12 mouse cellular contexts compared by ENCODE assay signal in the genomic region with DNA sequence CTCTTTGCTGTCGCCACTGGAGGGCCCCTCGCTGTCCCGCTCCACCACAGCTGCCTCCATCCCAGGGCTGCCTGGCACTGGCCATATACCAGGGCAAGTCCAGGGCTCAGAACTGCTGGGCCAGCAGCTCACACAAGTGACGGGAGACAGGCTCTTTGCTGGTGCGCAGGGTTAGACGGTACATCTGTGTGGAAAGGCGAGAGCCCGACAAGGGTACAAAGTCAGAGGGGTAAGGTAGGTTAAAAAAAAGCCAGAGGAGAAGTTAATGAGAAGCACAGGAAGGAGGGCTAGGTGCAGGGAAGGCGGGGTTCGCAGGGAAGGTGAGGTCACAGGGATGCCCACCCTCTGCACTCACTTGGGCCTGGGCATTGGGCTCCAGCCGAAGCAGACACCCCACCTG. TPM values are rescaled to one million over a fixed set of nuclear protein-coding genes. Genes with fewer than 3 reads are reported as not detected.
DNase-seq lines count a peak whose midpoint lies in the region; ATAC-seq and TF ChIP-seq lines count a peak whose summit lies in the region.
"Had no signal": no experiment of that assay in that cellular context is flagged by ENCODE, and none has a peak within 500 bp of the region (broad histone marks: within the 10 kb centered on the region; RNA-seq: fewer than 3 reads in every experiment).

No protein-coding gene starts in this region.

- no peak for DNase-seq in forebrain, postnatal 0 days
- no peak for DNase-seq in kidney, adult 11 months
- DNase-seq in forebrain, embryonic 14.5 days (ENCODE audit: low spot score), result no peak
- no peak for DNase-seq in adrenal gland, adult (ENCODE audit: inconsistent age in 2 of 2, low spot score in 1 of 2)
- DNase-seq: heart, adult 11 months; right cerebral cortex, postnatal 25 days had no signal

- H3K4me3 ChIP-seq in forebrain, embryonic 12.5 days (replicated peaks), result no peak overlapping the region
- H3K4me3 ChIP-seq in forebrain, postnatal 0 days (ENCODE audit: low read depth, low read length), result no peak overlapping the region
- H3K4me3 ChIP-seq in kidney, embryonic 16.5 days (ENCODE audit: low read length), result no peak overlapping the region
- no peak overlapping the region for H3K4me3 ChIP-seq in bone marrow, adult 2 months (replicated peaks; ENCODE audit: control insufficient read depth, low read depth, low read length)
- no peak overlapping the region for H3K4me3 ChIP-seq in forebrain, embryonic 14.5 days (ENCODE audit: low read depth, low read length)

- no peak overlapping the region for H3K4me2 ChIP-seq in forebrain, embryonic 12.5 days
- H3K4me2 ChIP-seq in forebrain, postnatal 0 days (ENCODE audit: low read depth), result no peak overlapping the region
- peak overlapping the region; percentile 60; the same call in 1 of the 2 replicates for H3K4me2 ChIP-seq in kidney, embryonic 16.5 days (replicated peaks; ENCODE audit: low read depth, low read length)
- H3K4me2 ChIP-seq in forebrain, embryonic 14.5 days (ENCODE audit: low read length), result no peak overlapping the region

- no peaks in the 10 kb centered on the region for H3K9me3 ChIP-seq in forebrain, embryonic 12.5 days
- no peaks in the 10 kb centered on the region for H3K9me3 ChIP-seq in forebrain, postnatal 0 days (ENCODE audit: low read length)
- H3K9me3 ChIP-seq in kidney, embryonic 16.5 days (ENCODE audit: low read length), result no peaks in the 10 kb centered on the region
- H3K9me3 ChIP-seq in forebrain, embryonic 14.5 days (replicated peaks; ENCODE audit: control insufficient read depth, low read length), result no peaks in the 10 kb centered on the region

- H3K9ac ChIP-seq in forebrain, embryonic 12.5 days, result peak overlapping the region; percentile 25; the same call in 1 of the 2 replicates
- no peak overlapping the region for H3K9ac ChIP-seq in forebrain, postnatal 0 days
- H3K9ac ChIP-seq in kidney, embryonic 16.5 days (replicated peaks; ENCODE audit: low read length), result no peak overlapping the region
- H3K9ac ChIP-seq in forebrain, embryonic 14.5 days (ENCODE audit: low read length), result no peak overlapping the region

- H3K27ac ChIP-seq in forebrain, embryonic 12.5 days, result peak overlapping the region; percentile 63
- H3K27ac ChIP-seq in forebrain, postnatal 0 days (ENCODE audit: low read depth, low read length), result no peak overlapping the region
- peak overlapping the region; percentile 71 for H3K27ac ChIP-seq in kidney, embryonic 16.5 days (ENCODE audit: low read length)
- H3K27ac ChIP-seq in bone marrow, adult 2 months (ENCODE audit: control insufficient read depth, insufficient read depth, low read depth, low read length, poor library complexity), result no peak overlapping the region
- H3K27ac ChIP-seq in forebrain, embryonic 14.5 days (ENCODE audit: low read depth, low read length), result peak overlapping the region; percentile 27; the same call in 1 of the 2 replicates

- 0 out of 2 replicates have a peak, but pooled peaks have one; percentile 4 for TF ChIP-seq POLR2A in bone marrow, adult 2 months (IDR thresholded peaks at IDR 0.05; ENCODE audit: borderline replicate concordance, control insufficient read depth, low read depth, low read length)

- ATAC-seq in forebrain, embryonic 12.5 days (ENCODE audit: low FRiP score), result no peak
- ATAC-seq in forebrain, postnatal 0 days, result no peak
- ATAC-seq in kidney, embryonic 16.5 days (ENCODE audit: low FRiP score, low TSS enrichment), result peak; percentile 16; the same call in 1 of the 2 replicates
- no peak for ATAC-seq in forebrain, embryonic 14.5 days
- no peak for ATAC-seq in granulocyte monocyte progenitor cell, adult 5-6 weeks (replicated peaks; ENCODE audit: poor library complexity, severe bottlenecking)

- peaks cover 54% of the 10 kb centered on the region for H3K4me1 ChIP-seq in forebrain, embryonic 12.5 days
- H3K4me1 ChIP-seq in forebrain, postnatal 0 days (ENCODE audit: insufficient read depth), result peaks cover 6% of the 10 kb centered on the region; the same call in 1 of the 2 replicates
- H3K4me1 ChIP-seq in kidney, embryonic 16.5 days (ENCODE audit: insufficient read depth, low read length), result peaks cover 34% of the 10 kb centered on the region
- no peaks in the 10 kb centered on the region; the same call in 1 of the 2 replicates for H3K4me1 ChIP-seq in bone marrow, adult 2 months (ENCODE audit: control insufficient read depth, insufficient read depth, low read length)
- H3K4me1 ChIP-seq in forebrain, embryonic 14.5 days (ENCODE audit: control insufficient read depth, insufficient read depth, low read length), result peaks cover 7% of the 10 kb centered on the region

- WGBS in forebrain, embryonic 12.5 days, result 83% methylated on average over 11 of the region's 11 CpGs
- WGBS in forebrain, postnatal 0 days, result 79% methylated on average over 11 of the region's 11 CpGs
- 83% methylated on average over 11 of the region's 11 CpGs for WGBS in kidney, embryonic 16.5 days
- WGBS in bone marrow, adult 2 months, result 89% methylated on average over 11 of the region's 11 CpGs
- 82% methylated on average over 11 of the region's 11 CpGs for WGBS in forebrain, embryonic 14.5 days

- H3K27me3 ChIP-seq in forebrain, embryonic 12.5 days, result no peaks in the 10 kb centered on the region
- no peaks in the 10 kb centered on the region for H3K27me3 ChIP-seq in forebrain, postnatal 0 days (ENCODE audit: insufficient read depth, low read length)
- no peaks in the 10 kb centered on the region for H3K27me3 ChIP-seq in kidney, embryonic 16.5 days (ENCODE audit: insufficient read depth, low read length)
- H3K27me3 ChIP-seq in forebrain, embryonic 14.5 days (replicated peaks; ENCODE audit: control insufficient read depth, insufficient read depth, low read length), result no peaks in the 10 kb centered on the region

- no peak for TF ChIP-seq CTCF in forebrain, postnatal 0 days (IDR thresholded peaks at IDR 0.05; ENCODE audit: low read depth)
- no peak for TF ChIP-seq CTCF in bone marrow, adult 2 months (IDR thresholded peaks at IDR 0.05; ENCODE audit: control insufficient read depth, insufficient read depth, low read length)

- H3K36me3 ChIP-seq in forebrain, embryonic 12.5 days (replicated peaks), result peaks cover 71% of the 10 kb centered on the region
- peaks cover 60% of the 10 kb centered on the region for H3K36me3 ChIP-seq in forebrain, postnatal 0 days (ENCODE audit: insufficient read depth)
- H3K36me3 ChIP-seq in kidney, embryonic 16.5 days (ENCODE audit: insufficient read depth, low read length), result peaks cover 43% of the 10 kb centered on the region
- H3K36me3 ChIP-seq in forebrain, embryonic 14.5 days (ENCODE audit: control insufficient read depth, insufficient read depth, low read length), result peaks cover 67% of the 10 kb centered on the region

RNA-seq across cellular contexts. Expression of gene Fuz, which starts 4.8 kb away (rescaled TPM):
- 27.4 and 28.7 TPM in 2 replicates for polyA plus RNA-seq in forebrain, embryonic 12.5 days (2016; fragmentation: Nextera tagmentation; extraction: Ambion mirVana)
- total RNA-seq in forebrain, postnatal 0 days (2014; rRNA removed), result 17.0 and 22.3 TPM in 2 replicates
- polyA plus RNA-seq in forebrain, postnatal 0 days (2015; fragmentation: Nextera tagmentation; extraction: Ambion mirVana), result 13.8 and 16.6 TPM in 2 replicates
- 27.7 and 28.4 TPM in 2 replicates for polyA plus RNA-seq in kidney, embryonic 16.5 days (2015; fragmentation: Nextera tagmentation; extraction: Ambion mirVana)
- 7.0 and 21.8 TPM in 2 replicates for polyA plus RNA-seq in bone marrow, adult 2 months (2011; ENCODE audit: insufficient read depth, insufficient read length, low replicate concordance, missing spikeins)
- 18.2 and 18.3 TPM in 2 replicates for polyA plus RNA-seq in forebrain, embryonic 14.5 days (2014; fragmentation: Nextera tagmentation; extraction: Ambion mirVana)
- 13.6 TPM in 2 replicates for total RNA-seq in granulocyte monocyte progenitor cell, adult 5-6 weeks (2014; fragmentation: Nextera tagmentation)
- total RNA-seq in granulocyte monocyte progenitor cell, adult 5-6 weeks (2017), result 16.5 and 18.0 TPM in 2 replicates

RNA-seq across cellular contexts. Expression of gene Med25, which starts 8.1 kb away (rescaled TPM):
- polyA plus RNA-seq in forebrain, embryonic 12.5 days (2016; fragmentation: Nextera tagmentation; extraction: Ambion mirVana), result 172 and 178 TPM in 2 replicates
- total RNA-seq in forebrain, postnatal 0 days (2014; rRNA removed), result 113 and 148 TPM in 2 replicates
- 142 and 151 TPM in 2 replicates for polyA plus RNA-seq in forebrain, postnatal 0 days (2015; fragmentation: Nextera tagmentation; extraction: Ambion mirVana)
- polyA plus RNA-seq in kidney, embryonic 16.5 days (2015; fragmentation: Nextera tagmentation; extraction: Ambion mirVana), result 136 and 149 TPM in 2 replicates
- 14.6 and 25.4 TPM in 2 replicates for polyA plus RNA-seq in bone marrow, adult 2 months (2011; ENCODE audit: insufficient read depth, insufficient read length, low replicate concordance, missing spikeins)
- polyA plus RNA-seq in forebrain, embryonic 14.5 days (2014; fragmentation: Nextera tagmentation; extraction: Ambion mirVana), result 75.4 and 94.0 TPM in 2 replicates
- 26.7 and 51.2 TPM in 2 replicates for total RNA-seq in granulocyte monocyte progenitor cell, adult 5-6 weeks (2014; fragmentation: Nextera tagmentation)
- 9.2 and 15.6 TPM in 2 replicates for total RNA-seq in granulocyte monocyte progenitor cell, adult 5-6 weeks (2017)

RNA-seq across cellular contexts. Expression of gene Ap2a1, which starts 28.7 kb away (rescaled TPM):
- 85.8 and 94.4 TPM in 2 replicates for polyA plus RNA-seq in forebrain, embryonic 12.5 days (2016; fragmentation: Nextera tagmentation; extraction: Ambion mirVana)
- 140 and 175 TPM in 2 replicates for total RNA-seq in forebrain, postnatal 0 days (2014; rRNA removed)
- 101 and 113 TPM in 2 replicates for polyA plus RNA-seq in forebrain, postnatal 0 days (2015; fragmentation: Nextera tagmentation; extraction: Ambion mirVana)
- 72.9 and 75.3 TPM in 2 replicates for polyA plus RNA-seq in kidney, embryonic 16.5 days (2015; fragmentation: Nextera tagmentation; extraction: Ambion mirVana)
- polyA plus RNA-seq in bone marrow, adult 2 months (2011; ENCODE audit: insufficient read depth, insufficient read length, low replicate concordance, missing spikeins), result 43.5 and 60.3 TPM in 2 replicates
- 85.6 and 99.3 TPM in 2 replicates for polyA plus RNA-seq in forebrain, embryonic 14.5 days (2014; fragmentation: Nextera tagmentation; extraction: Ambion mirVana)
- 40.8 and 84.2 TPM in 2 replicates for total RNA-seq in granulocyte monocyte progenitor cell, adult 5-6 weeks (2014; fragmentation: Nextera tagmentation)
- total RNA-seq in granulocyte monocyte progenitor cell, adult 5-6 weeks (2017), result 28.6 and 30.1 TPM in 2 replicates

RNA-seq across cellular contexts. Expression of gene Ptov1, which starts 31.0 kb away (rescaled TPM):
- 595 and 609 TPM in 2 replicates for polyA plus RNA-seq in forebrain, embryonic 12.5 days (2016; fragmentation: Nextera tagmentation; extraction: Ambion mirVana)
- 404 and 498 TPM in 2 replicates for total RNA-seq in forebrain, postnatal 0 days (2014; rRNA removed)
- 495 and 513 TPM in 2 replicates for polyA plus RNA-seq in forebrain, postnatal 0 days (2015; fragmentation: Nextera tagmentation; extraction: Ambion mirVana)
- polyA plus RNA-seq in kidney, embryonic 16.5 days (2015; fragmentation: Nextera tagmentation; extraction: Ambion mirVana), result 371 and 404 TPM in 2 replicates
- polyA plus RNA-seq in bone marrow, adult 2 months (2011; ENCODE audit: insufficient read depth, insufficient read length, low replicate concordance, missing spikeins), result 51.3 and 96.4 TPM in 2 replicates
- polyA plus RNA-seq in forebrain, embryonic 14.5 days (2014; fragmentation: Nextera tagmentation; extraction: Ambion mirVana), result 447 and 458 TPM in 2 replicates
- total RNA-seq in granulocyte monocyte progenitor cell, adult 5-6 weeks (2014; fragmentation: Nextera tagmentation), result 67.0 and 95.4 TPM in 2 replicates
- 24.4 and 32.1 TPM in 2 replicates for total RNA-seq in granulocyte monocyte progenitor cell, adult 5-6 weeks (2017)

RNA-seq across cellular contexts. Expression of gene Tsks, which starts 42.4 kb away (rescaled TPM):
- 0.27 TPM in 1 of 2 replicates, not detected in the other for polyA plus RNA-seq in forebrain, embryonic 12.5 days (2016; fragmentation: Nextera tagmentation; extraction: Ambion mirVana)
- total RNA-seq in forebrain, postnatal 0 days (2014; rRNA removed), result not detected in 2 replicates
- 0.18 TPM in 1 of 2 replicates, not detected in the other for polyA plus RNA-seq in forebrain, postnatal 0 days (2015; fragmentation: Nextera tagmentation; extraction: Ambion mirVana)
- polyA plus RNA-seq in kidney, embryonic 16.5 days (2015; fragmentation: Nextera tagmentation; extraction: Ambion mirVana), result 0.10 and 0.24 TPM in 2 replicates
- not detected in 2 replicates for polyA plus RNA-seq in bone marrow, adult 2 months (2011; ENCODE audit: insufficient read depth, insufficient read length, low replicate concordance, missing spikeins)
- not detected in 2 replicates for polyA plus RNA-seq in forebrain, embryonic 14.5 days (2014; fragmentation: Nextera tagmentation; extraction: Ambion mirVana)
- not detected in 2 replicates for total RNA-seq in granulocyte monocyte progenitor cell, adult 5-6 weeks (2014; fragmentation: Nextera tagmentation)
- 0.17 TPM in 1 of 2 replicates, not detected in the other for total RNA-seq in granulocyte monocyte progenitor cell, adult 5-6 weeks (2017)
- total RNA-seq: adrenal gland, postnatal 36 days; heart, postnatal 25 days had no signal

Comparison
In these comparisons a context has a peak if more than half of its experiments do, and no peak if none do; other contexts are left out.
1. H3K27ac ChIP-seq: peak in forebrain, embryonic 12.5 days (single experiment), kidney, embryonic 16.5 days (single experiment) and forebrain, embryonic 14.5 days (single experiment); none in forebrain, postnatal 0 days (single experiment) and bone marrow, adult 2 months (single experiment).